Mouse (Mus musculus) heart, postnatal 14 days (tissue): Measurements from ENCODE around the gene Cic. TPM values are rescaled to one million over a fixed set of nuclear protein-coding genes. Genes with fewer than 3 reads are reported as not detected.

Experiments used
- DNase-seq, 2 experiments: peaks; one replicate each; pipeline ENCODE4 v3.0.0; 2021 to 2022
- intact Hi-C: fragments of 180-260 bp; cut with DNase I; formaldehyde crosslinking; loops from one replicate; pipeline ENCODE4 v1.15.1; 2025
- long read RNA-seq, 2 experiments: library from polyadenylated mRNA; stranded (forward); transcript quantifications; one replicate each; pipeline ENCODE4 v2.0.0; 2021
- total RNA-seq, 2 experiments: library from RNA; stranded (reverse); gene quantifications; 2 replicates each; pipeline ENCODE4 v1.2.3; 2021

Gene Cic
- total RNA-seq: 10 to 100 TPM; 71.2 to 78.7 TPM
- long read RNA-seq, experiment 1, partial matches to known transcripts: 9 of 15 reads
- long read RNA-seq, experiment 1, other reads (novel, unspliced or antisense): 6 of 15 reads
- long read RNA-seq, experiment 2, partial matches to known transcripts: 6 of 12 reads
- long read RNA-seq, experiment 2, other reads (novel, unspliced or antisense): 6 of 12 reads

GRCm38 (mm10) chr7:25267301-25267750 lies at the start of gene Cic:
Gene Cic, plus strand, starts transcription at chr7:25267704.
- intact Hi-C loops: loop anchor here (2.0 kb wide), 1 partner anchor 15 kb away; no protein-coding TSS in a partner anchor
- DNase-seq: peak; percentile 96 to 98

GRCm38 (mm10) chr7:25218705-25219415 lies 48.6 kb upstream of the Cic start:
- intact Hi-C loops: loop anchor here (10.0 kb wide), 1 partner anchor 334 kb away; the partner anchor contains the start of gene Rps19
- DNase-seq: peak; percentile 41 to 44

GRCm38 (mm10) chr7:25219416-25219750 lies 48.1 kb upstream of the Cic start:
- no peak for DNase-seq
- intact Hi-C loops: loop anchor here (10.0 kb wide), 1 partner anchor 335 kb away; the partner anchor contains the start of gene Rps19

GRCm38 (mm10) chr7:25219756-25220456 lies 47.6 kb upstream of the Cic start:
- intact Hi-C loops: loop anchor here (10.0 kb wide), 2 partner anchors 315 to 335 kb away; partner anchors contain the start of genes Arhgef1 and Rps19
- DNase-seq: peak; percentile 92 to 93

- intact Hi-C loops: loop anchor here (10.0 kb wide), 1 partner anchor 316 kb away; the partner anchor contains the start of gene Arhgef1
- peak in 1 of 2 experiments; percentile 34 for DNase-seq
Measured at GRCm38 (mm10) chr7:25220457-25221101, 46.9 kb upstream of the Cic start, which contains the start of gene Dedd2. Gene Dedd2, minus strand, starts transcription at chr7:25220615.

- peak; percentile 97 to 98 for DNase-seq
- intact Hi-C loops: loop anchor here (10.0 kb wide), 1 partner anchor 316 kb away; the partner anchor contains the start of gene Arhgef1
Measured at GRCm38 (mm10) chr7:25221102-25221883, 46.2 kb upstream of the Cic start, which contains the start of gene Zfp526. Gene Zfp526, plus strand, starts transcription at chr7:25221425.

- intact Hi-C loops: loop anchor here (2.0 to 10.0 kb wide), 2 partner anchors 14 to 318 kb away; partner anchors contain the start of genes Arhgef1 and Gsk3a
- no peak for DNase-seq
Measured at GRCm38 (mm10) chr7:25222275-25222967, 45.1 kb upstream of the Cic start.

- intact Hi-C loops: loop anchor here (10.0 kb wide), 1 partner anchor 323 kb away; the partner anchor contains the start of gene Arhgef1
- no peak for DNase-seq
Measured at GRCm38 (mm10) chr7:25227523-25228300, 39.8 kb upstream of the Cic start.

GRCm38 (mm10) chr7:25230690-25231285 lies 36.7 kb upstream of the Cic start:
- DNase-seq: no peak
- intact Hi-C loops: no loop called here

GRCm38 (mm10) chr7:25232101-25232648 lies 35.3 kb upstream of the Cic start:
- DNase-seq: no peak
- intact Hi-C loops: loop anchor here (1.0 kb wide), 1 partner anchor 26 kb away; no protein-coding TSS in a partner anchor

GRCm38 (mm10) chr7:25233061-25233460 lies 34.4 kb upstream of the Cic start:
- no peak for DNase-seq
- intact Hi-C loops: no loop called here

GRCm38 (mm10) chr7:25235526-25235925 lies 32.0 kb upstream of the Cic start:
- intact Hi-C loops: loop anchor here (5.0 kb wide), 1 partner anchor 147 kb away; no protein-coding TSS in a partner anchor
- DNase-seq: no peak

- peak; percentile 97 to 98 for DNase-seq
- intact Hi-C loops: loop anchor here (2.0 to 5.0 kb wide), 2 partner anchors 15 to 145 kb away; no protein-coding TSS in a partner anchor
Measured at GRCm38 (mm10) chr7:25237249-25238014, 30.1 kb upstream of the Cic start, which contains the start of gene Gsk3a. Gene Gsk3a, minus strand, starts transcription at chr7:25237851.

GRCm38 (mm10) chr7:25238015-25238706 lies 29.3 kb upstream of the Cic start:
- intact Hi-C loops: loop anchor here (5.0 kb wide), 1 partner anchor 144 kb away; no protein-coding TSS in a partner anchor

More at GRCm38 (mm10) chr7:25238015-25238706, 29.3 kb upstream of the Cic start:
- peak; percentile 88 to 91 for DNase-seq
